Mouse (Mus musculus): Measurements from ENCODE around the gene Gm20388.

Gene Gm20388

GRCm38 (mm10) chr8:120079361-120079760 is 168.7 kb downstream of the Gm20388 start:
- no peak for DNase-seq (ENCODE audit: low spot score in 2 of 2)

- no peak for DNase-seq (ENCODE audit: low spot score in 2 of 2)
Measured at GRCm38 (mm10) chr8:120083261-120083660, 172.6 kb downstream of the Gm20388 start.

DNA sequence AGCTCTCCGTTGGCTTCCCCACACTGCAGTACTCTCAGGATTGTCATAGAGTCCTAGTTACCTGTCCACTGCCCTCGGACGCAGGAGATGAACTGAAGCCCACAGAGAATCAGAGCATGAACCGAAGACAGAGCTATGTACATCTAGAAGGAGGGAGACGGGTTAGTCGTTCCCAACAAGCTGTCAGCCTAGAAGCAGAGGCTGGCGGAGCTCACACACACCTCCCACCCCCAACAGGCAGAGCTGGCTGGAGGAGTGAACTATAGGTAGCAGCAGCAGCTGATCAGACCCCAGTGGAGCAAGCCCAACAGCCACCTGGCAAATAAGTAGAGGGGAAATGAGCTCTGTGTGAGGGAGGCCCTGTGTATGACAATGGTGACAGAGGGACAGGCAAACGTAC is 174.1 kb downstream of the Gm20388 start:
- DNase-seq (ENCODE audit: low spot score in 2 of 2) = no peak

DNA sequence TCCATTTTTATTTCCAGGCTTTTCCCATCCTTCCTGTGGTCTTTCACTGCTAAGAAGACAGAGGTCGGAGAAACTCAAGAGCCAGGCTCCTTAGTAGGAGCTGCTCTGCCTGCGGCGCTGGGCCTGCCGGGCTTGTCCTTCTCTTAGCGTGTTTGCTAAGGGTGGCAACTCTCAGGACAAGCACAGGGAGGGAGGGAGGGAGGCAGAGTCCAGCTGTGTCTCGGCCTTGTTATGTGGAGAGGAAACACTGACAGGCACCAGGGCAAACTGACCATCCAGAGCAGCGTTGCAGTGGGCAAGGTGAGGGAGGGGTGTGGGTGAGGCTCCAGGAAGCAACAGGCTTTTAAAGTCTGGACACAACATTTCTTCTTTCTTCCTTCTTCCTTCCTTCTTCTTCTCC is 178.9 kb downstream of the Gm20388 start:
- DNase-seq (ENCODE audit: low spot score in 2 of 2) = no peak

- DNase-seq (ENCODE audit: low spot score in 2 of 2) = no peak
Measured at GRCm38 (mm10) chr8:120091032-120091431, 180.4 kb downstream of the Gm20388 start.

DNA sequence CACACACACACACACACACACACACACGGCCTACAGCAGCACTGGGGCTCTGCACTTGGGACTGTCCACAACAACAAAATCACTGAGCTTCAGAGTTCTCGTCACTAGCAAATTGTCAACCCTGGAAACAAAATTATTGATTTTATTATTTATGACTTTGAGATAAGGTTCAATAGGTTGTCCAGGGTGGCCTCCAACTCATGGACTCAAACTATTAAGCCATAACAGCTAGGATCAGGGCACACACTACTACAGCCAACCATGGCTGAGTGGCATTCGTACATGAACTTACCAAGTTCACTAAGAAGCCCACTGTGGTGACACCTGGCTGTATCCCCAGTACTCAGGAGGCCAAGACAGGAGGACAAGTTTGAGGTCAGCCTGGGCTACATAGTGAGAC is 182.5 kb downstream of the Gm20388 start:
- DNase-seq (ENCODE audit: low spot score in 2 of 2) = no peak

GRCm38 (mm10) chr8:120094801-120095200 is 184.2 kb downstream of the Gm20388 start:
- no peak for DNase-seq (ENCODE audit: low spot score in 2 of 2)

DNA sequence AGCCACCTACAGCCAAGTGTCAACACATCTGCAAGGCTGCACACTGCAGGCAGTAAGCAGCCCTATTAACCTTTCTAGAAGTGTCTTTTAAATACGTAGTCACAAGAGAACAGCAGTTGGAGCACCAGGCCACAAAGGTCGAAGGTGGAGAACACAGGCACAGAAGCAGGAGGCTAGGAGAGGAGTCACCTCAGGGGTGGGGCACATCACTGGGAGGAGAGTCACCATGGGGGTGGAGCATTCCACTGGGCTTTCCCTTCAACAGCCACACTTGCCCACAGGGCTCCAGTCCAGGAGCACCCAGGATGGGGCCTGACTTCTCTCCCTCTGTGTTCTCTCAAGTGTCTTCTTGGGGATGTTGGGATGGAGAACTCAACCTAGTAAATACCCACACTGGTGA is 185.8 kb downstream of the Gm20388 start:
- no peak for DNase-seq (ENCODE audit: low spot score in 2 of 2)

DNA sequence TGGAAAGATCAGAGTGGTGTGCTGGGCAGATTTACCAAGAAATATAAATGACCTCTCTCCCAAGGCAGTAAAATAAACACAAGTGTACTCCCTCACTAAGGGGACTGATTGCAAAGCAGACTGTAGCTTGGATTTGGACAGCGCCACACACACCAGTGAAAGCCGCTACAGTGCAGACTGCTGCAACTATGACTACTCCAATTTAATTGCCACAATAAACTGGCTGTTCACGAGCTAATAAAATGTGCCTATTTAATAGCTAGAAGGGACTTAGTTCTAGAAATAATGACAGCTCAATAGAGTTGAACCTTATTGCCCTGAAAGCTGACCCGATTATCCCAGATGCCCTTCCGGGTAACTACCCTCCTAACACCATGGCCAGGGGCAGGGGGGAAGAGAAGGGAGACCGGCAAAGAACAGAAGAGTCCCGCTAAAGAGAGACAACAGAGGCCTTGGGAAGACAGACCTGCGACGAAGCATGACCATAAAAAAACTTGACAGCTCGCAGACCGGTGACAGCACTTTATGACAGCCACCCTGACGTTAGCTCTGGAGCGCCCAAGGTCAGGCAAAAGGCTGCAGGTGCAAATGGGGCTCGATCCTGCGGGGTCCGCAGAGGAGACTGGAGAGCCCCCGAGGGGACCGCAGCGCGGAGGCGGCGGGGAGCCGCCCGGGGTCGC is 189.9 kb downstream of the Gm20388 start:
- DNase-seq (ENCODE audit: low spot score in 2 of 2) = no peak

GRCm38 (mm10) chr8:120101068-120101972 is 190.7 kb downstream of the Gm20388 start, which contains the start of gene Zdhhc7:
Zdhhc7 (minus strand) TSS chr8:120101482.
- peak; percentile 47 to 66 for DNase-seq (ENCODE audit: low spot score in 2 of 2)

GRCm38 (mm10) chr8:120103916-120104315 is 193.3 kb downstream of the Gm20388 start:
- no peak for DNase-seq (ENCODE audit: low spot score in 2 of 2)

GRCm38 (mm10) chr8:120104721-120105272 is 194.2 kb downstream of the Gm20388 start:
- DNase-seq (ENCODE audit: low spot score in 2 of 2) = no peak

DNA sequence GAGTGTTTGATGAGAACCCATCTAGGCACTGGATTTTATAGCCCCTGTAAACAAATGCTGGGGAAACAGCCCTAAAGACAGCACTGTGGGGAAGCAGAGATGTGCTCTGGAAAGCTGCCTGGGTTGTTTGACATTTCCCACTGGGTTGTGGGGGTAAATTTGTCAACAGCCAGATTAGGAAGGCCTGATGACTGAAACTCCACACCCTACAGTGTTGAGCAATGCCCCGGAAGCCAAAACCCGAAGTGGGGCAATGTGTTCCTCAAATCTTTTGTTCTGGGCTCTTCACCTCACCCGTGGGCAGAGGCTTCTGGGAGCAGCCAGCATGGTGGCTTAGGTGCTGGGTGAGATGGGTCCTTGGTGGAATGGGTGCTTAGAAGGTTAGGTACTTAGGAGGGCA is 198.5 kb downstream of the Gm20388 start:
- no peak for DNase-seq (ENCODE audit: low spot score in 2 of 2)

DNA sequence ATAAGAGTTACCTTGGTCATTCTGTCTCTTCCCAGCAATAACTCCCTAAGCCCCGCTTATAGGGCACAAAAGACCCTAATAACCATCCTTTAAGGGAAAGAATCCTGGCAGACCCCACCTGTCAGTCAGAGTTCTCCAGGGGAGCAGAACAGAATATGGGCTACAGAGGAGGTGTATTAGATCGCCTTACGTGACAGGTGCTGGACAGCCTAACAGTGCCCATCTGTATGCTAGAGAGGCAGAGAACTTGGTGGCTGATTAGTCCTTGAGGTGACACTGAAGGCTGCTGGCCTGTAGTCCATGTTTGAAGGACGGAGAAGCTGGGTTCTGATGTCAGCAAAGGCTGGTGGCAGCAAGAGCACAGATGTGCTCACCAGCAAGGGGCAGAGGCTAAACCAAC is 200.3 kb downstream of the Gm20388 start:
- DNase-seq (ENCODE audit: low spot score in 2 of 2) = no peak

GRCm38 (mm10) chr8:120111382-120111781 is 200.7 kb downstream of the Gm20388 start:
- no peak for DNase-seq (ENCODE audit: low spot score in 2 of 2)

DNA sequence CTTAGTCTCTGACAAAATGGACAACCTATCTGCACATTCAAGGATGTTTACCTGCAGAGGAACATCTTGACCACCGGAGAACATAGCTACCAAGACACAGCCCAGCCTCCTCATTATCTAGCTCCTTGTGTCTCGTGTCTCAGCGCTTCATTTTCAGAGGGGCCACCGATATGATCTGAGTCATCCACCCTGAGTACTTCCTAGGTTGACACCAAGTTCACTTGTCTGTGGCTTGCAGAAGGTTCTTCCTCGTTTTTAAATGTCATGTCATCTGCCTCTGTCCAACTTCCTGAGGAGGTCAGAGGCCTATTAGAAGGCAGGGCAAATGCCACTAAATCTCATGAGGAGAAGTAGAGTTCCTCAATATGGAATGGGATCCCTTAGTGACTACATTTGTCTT is 201.9 kb downstream of the Gm20388 start:
- DNase-seq (ENCODE audit: low spot score in 2 of 2) = no peak

DNA sequence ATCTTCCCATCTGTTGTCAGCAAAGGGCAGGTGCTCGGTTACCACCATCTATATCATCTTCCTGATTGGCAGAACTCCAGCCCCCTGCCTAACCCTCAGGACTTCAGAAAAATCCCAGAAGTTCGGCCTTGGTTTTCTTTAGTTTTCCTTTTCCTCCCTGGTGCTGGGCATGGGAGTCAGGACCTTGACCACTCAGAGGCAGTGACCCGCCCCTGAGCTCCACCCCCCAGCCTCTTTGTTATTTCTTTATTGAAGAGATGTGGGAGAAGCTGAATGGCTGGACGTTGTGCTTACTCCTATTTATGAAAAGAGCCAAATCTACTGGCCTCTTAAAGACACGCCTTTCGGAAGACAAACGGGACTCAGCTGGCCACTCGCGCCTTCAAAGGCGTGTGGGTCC is 202.7 kb downstream of the Gm20388 start:
- DNase-seq (ENCODE audit: low spot score in 2 of 2) = no peak

- DNase-seq (ENCODE audit: low spot score in 2 of 2) = peak; percentile 98 to 99
Measured at GRCm38 (mm10) chr8:120113758-120114255, 203.2 kb downstream of the Gm20388 start, which contains the start of gene 6430548M08Rik. 6430548M08Rik (plus strand) TSS chr8:120114152.

- no peak for DNase-seq (ENCODE audit: low spot score in 2 of 2)
Measured at GRCm38 (mm10) chr8:120114315-120114841, 203.7 kb downstream of the Gm20388 start.

DNA sequence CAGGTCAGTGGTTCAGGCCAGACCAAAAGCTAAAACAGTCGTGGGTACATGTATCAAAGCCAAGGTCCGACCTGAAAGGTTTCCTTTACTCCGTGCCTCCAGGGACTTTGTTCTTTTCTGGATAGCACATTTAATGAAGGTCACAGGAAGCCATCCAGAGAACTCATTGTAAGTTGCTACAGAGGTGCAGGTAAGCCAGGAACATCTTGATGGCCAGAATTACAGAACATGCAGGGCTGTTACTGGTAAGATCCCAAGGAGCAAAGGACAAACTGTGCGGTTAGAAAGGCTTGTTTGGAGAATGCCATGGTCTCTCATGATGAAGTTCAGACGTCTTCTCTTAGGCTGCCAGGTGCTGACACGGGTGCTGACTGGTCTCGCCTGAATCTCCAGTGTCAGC is 206.0 kb downstream of the Gm20388 start:
- DNase-seq (ENCODE audit: low spot score in 2 of 2) = no peak

GRCm38 (mm10) chr8:120118162-120118561 is 207.5 kb downstream of the Gm20388 start:
- DNase-seq (ENCODE audit: low spot score in 2 of 2) = no peak

DNA sequence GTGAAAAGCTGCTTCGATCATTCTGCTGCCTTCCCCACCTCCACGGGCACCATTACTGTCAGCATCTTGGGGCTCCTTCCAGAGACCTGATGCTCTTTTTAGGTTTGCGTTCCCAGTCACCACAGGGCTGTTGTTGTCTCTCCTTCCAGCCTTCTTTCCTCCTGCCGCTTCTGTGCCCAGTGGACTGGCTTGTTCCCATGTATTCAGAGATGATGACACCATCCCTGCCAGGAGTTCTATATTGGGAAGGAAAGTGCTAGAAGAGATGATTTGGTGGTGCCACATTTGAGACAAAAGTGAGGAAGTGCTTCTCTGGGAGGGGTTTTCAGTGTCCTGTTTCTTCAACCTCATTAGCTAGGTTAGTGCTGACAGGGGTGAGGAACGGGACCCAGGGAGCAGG is 208.2 kb downstream of the Gm20388 start:
- no peak for DNase-seq (ENCODE audit: low spot score in 2 of 2)
